Mouse (Mus musculus) liver, embryonic 14.5 days (tissue): ENCODE results near the gene Pawr.

Source experiments
- CTCF ChIP-seq: IDR thresholded peaks from 2 replicates; pipeline ENCODE4 v1.5.1; 2016; ENCODE audit warnings: antibody characterized with exemption, low read depth, control low read depth
- EP300 ChIP-seq: IDR thresholded peaks from 2 replicates; pipeline ENCODE4 v1.6.1; 2016; ENCODE audit warnings: antibody characterized with exemption, low read depth

DNA sequence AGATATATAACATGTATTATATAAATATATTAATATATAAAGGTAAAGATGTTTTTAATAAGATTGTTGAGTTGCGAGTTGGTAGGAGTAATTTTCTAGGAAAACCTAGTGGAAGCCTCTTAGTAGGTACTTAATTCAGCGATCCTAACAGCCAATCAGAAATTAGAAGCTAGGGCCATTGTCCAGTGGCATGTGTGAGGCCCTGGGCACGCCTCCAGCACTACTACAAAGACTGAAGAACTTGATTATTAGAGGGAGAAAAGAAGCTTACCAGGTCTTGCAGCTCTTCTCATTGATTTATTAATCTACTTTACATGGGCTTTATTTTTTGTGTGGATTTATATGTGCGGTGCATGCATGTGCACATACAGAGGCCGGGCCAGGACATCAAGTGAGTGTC, 46.9 kb upstream of the Pawr start:
- no peak for TF ChIP-seq CTCF
- no peak for TF ChIP-seq EP300
